Mouse (Mus musculus): ENCODE data around the gene Mslnl.
"Not testable (repeated sequence)": the region's sequence is repeated elsewhere in the genome, so short reads cannot be mapped to it uniquely, and the experiment has no call there.

Gene Mslnl

DNA sequence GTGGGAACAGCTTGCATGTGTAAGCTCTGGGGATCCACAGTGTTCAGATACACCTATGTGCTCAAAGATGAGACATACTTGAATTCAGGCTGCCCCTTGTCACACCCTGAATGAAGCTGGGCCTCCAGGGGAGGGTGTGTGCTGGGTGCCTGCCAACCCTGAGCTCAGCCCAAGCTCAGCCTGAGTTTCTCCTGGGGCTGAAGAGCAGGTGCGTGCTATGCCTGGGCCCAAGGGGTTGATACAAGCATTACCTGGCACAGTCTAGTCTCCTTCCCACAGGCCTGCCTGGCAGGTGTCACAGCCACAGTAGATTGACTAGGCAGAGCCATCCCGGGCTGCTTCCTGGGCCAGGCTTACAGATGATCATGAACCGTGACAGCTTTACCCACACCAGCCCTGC lies at the start of gene Mslnl:
Mslnl (plus strand) TSS at position 298 of the 400 bp plus-strand sequence.
- no peak for DNase-seq (ENCODE audit: low read depth)

DNA sequence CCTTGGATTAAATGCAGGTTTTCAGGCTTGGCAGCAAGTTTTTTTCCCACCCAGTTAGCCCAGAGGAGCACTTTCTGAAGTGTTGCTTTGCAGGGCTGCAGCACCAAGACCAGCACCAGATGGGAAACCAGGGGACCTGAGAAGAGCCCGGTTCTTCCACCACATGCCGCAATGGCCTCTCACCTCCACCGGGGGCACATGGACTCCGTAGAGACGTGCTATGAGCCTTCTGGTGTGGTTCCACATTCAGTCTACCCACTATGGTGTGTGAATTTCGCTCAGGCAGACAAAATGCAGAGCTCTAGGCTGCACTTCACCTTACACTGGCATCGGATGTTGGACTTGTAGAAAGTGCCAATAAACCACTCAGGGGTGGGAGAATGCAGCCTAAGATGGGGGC lies 49.5 kb upstream of the Mslnl start:
- peak; percentile 24 for DNase-seq (ENCODE audit: low read depth)

DNA sequence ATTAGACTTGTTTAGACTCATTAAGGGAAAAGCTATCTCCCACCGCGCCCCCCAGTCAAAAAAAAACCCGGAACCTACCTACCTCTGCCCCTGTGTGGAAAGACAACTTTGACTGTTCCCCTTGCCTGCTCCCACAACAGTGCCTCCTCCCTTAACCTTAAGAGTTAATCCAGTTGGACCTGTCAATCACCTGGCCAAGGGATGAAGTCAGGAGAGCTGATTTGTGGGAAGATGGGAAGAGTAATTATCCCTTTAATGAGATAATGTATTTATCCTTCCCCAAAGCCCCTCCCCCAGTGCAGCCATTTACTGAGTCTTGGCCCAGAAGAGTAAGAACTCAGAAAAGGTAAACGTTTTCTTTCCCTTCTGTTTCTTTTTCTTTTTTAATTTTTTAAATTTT lies 46.9 kb upstream of the Mslnl start:
- no peak for DNase-seq (ENCODE audit: low read depth)

DNA sequence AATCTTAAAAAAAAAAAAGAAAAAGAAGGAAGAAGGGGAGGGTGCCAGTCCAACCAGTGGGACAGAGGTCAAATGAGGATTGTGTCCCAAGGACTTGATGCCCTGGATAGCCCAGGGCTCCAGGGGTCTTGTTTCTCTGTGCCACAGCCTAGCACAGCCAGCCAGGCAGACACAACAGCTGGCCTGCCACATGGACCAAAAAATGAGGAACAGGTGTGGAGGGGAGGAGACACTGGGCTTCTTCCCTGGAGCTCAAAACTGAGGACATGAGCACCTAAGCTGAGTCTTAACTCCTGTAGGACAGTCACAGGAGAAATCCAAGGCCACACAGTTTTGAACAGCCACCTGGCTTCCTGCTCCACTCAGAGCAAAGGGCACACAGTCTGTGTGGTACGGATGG lies 39.6 kb upstream of the Mslnl start:
- no peak for DNase-seq (ENCODE audit: low read depth)

DNA sequence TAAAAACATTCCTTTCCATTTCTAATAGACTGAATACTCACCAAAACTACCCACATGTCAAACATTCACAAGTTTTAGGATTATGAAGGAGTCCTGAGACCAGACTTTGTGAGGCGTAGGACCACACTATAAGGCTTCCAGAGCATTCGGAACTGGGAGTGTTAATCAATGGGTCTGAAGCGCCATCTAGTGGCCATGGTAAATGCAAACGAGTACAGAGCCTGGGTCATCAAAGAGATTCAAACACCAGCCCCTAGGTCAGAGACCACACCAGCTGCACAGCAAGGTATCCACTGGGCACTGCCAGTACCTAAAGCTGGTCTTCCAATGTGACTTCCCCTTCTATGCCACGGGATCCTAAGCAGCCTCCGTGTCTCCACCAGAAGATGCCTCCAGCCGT lies 37.4 kb upstream of the Mslnl start:
- DNase-seq (ENCODE audit: low read depth): peak; percentile 63

DNA sequence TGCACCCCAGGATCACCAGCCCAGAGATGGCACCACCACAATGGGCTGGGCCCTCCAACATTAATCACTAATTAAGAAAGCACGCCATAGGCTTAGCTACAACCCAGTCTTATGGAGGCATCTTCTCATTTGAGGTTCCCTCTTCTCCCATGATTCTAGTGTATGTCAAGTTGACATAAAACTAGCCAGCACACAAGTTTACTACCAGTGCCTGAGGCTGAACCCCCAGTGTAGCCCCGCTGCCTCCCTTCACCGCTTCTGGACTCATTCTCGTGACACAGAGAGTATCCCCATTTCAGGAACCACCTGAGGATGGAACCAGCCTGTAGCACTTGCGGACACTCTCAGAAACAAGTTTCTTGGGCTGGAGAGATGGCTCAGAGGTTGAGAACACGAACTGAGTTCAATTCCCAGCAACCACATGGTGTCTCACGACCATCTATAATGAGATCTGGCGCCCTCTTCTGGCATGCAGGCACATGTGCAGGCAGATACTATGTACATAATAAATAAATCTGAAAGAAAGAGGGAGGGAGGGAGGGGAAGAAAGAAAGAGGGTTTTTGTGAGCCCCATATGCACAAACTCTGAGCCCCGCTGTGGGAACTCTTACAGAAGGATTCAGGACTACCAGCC lies 34.9 kb upstream of the Mslnl start:
- DNase-seq (ENCODE audit: low read depth): peak; percentile 39

DNA sequence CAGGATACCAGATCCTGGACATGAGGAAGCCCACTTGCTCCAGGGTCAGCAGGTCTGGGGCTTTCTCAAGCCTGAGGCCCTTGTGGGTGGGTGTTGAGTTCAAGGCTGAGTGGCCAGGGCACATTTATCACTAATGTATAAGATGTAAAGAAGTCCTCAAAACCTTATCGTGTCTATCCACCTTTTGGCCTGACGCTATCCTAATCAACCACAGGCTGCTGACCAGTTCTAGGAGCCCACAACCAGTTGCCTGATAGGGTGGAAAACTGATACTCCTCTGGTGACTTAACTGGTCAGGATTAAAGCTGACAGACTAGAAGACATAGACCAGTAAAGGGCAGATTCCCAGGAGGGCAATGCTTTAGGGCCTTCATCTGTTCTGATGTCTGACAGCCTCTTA lies 25.8 kb upstream of the Mslnl start:
- DNase-seq (ENCODE audit: low read depth): no peak

DNA sequence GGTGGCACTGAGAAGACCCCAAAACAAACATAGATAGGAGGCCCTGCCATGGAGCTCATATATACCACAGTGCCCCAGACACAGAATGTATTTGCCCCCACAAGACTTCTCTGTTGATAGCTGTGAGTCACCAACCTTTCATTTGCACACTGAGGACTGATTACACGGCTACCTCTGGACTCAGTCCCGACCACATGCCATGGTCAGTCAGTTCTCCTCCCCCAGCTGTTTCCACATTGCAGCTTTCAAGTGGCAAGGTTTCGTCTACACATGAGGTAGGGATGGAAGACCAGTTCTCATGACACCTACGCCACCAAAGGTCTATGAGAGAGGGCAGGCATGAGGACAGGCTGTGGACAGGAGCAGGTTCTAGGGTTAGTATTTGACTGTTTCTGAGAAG lies 24.7 kb upstream of the Mslnl start:
- DNase-seq (ENCODE audit: low read depth): peak; percentile 11

DNA sequence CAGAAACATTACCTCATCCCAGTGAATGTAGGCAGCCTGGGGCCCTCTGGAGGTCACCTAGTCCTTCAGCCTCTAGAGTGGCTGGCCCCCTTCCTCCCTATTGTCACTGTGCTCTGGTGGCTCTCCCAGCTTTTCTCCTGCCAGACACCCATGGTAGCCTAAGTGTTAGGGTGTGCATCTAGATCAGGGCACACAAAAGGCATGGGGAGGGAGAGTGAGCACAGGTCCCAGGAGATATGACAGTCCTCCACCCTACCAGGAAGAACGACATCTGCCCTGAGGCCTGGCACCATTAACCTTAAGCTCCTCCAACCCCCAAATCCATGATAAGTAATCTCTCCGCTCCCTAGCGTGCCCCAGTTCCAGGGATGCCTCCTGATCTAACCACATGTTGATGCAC lies 20.2 kb upstream of the Mslnl start:
- no peak for DNase-seq (ENCODE audit: low read depth)

DNA sequence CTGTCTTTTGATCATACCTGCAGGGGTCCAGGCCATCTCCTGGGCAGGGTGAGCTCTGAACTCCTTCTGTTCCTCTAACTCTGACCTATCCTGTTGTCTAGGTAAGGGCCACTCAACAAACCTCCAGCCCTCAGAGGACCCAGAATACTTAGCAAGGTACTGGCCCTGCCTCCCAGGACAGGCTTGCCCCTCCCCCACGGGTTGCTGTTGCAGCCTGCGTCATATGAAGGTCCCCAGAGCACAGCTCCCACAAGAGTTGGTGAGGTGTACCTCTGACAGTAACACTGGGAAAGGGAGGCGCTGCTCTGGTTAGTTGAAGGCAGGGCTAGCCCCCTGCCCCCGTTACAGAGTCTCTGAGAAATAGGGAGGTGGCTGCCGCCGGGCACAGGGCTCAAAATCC lies 19.7 kb upstream of the Mslnl start:
- no peak for DNase-seq (ENCODE audit: low read depth)

DNA sequence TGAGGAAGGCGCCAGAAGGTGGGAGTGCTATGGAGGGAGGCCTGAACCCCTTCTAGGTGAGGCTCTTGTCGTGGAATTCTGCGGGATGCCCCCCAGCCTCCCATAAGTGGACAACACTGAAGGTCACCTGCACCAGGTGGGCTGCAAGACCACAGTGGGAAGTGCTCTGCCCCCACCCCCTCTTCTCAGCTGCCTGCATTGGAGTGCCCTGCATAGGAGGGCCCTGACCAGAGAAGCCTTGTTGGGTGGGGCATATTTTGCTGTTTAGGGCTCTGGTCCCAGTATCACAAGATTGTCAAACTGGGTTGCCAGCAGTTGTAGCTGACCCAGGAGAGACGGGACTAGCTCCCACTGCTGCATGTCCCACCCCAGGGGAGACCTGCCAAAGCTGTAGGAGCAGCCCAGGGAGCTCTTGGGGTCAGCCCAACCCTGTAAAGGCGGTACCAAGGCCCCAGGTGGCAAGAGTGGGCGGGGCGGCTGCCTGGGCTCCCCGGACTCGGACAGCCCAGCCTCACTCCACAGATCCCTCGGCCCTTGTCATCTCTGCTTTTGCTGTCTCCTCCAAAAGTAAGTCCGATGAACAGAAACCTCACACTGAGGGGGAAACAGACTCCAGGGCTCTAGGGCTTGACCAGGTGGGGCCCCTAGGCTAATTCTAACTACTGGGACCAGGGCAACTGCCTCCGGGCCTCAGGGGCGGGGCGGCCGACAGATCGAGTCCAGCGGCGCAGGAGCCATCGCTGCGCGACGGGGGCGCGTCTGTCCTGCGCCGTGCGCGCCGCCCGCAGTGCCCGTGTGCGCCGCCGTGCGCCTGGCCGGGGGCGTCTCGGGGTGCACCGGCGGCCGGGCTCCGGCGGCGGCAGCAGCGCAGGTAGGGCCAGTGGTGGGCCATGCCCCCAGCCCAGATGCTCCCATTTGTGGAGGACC lies 18.9 kb upstream of the Mslnl start, which contains the start of gene Gng13:
Gng13 (plus strand) TSS at position 461 of the 927 bp plus-strand sequence.
- no peak for DNase-seq (ENCODE audit: low read depth)

DNA sequence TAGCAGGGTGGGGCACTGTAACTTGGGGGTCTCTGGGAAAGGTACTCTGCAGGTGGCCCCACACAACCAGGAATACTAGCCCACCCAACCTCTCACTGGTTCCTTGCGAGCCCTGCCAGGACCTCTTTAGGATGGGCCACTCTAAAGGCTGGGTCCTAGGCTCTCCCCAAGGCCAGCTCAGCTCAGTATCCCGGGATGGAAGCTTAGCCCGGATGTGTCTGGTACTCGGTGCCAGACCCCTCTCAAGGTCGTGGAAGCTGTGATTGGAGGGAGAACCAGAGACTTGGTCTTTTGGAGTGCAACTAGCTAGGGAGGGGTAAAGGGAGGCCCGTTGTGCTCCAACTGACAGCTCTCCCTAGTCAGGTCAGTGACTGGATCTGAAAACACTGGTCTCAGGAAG lies 18.2 kb upstream of the Mslnl start:
- no peak for DNase-seq (ENCODE audit: low read depth)

DNA sequence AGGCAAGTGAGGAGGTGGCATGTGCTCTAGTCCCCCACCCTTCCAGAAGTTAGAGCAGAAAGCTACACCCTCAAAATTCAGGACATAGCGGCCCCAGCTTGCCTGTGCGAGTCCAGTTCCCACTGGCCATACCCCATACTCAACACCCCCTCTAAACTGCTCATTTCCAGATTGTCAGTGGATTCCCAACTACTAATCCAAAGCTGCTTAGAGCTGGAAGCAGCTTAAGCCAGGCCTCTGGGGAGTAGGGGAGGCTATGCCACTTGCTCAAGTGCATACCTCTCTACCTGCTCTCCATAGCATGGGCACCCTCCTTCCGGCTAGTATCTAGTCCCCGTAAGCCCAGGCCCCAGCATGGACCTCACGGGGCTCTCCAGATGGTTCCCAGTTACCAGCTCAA lies 14.4 kb upstream of the Mslnl start:
- no peak for DNase-seq (ENCODE audit: low read depth)

DNA sequence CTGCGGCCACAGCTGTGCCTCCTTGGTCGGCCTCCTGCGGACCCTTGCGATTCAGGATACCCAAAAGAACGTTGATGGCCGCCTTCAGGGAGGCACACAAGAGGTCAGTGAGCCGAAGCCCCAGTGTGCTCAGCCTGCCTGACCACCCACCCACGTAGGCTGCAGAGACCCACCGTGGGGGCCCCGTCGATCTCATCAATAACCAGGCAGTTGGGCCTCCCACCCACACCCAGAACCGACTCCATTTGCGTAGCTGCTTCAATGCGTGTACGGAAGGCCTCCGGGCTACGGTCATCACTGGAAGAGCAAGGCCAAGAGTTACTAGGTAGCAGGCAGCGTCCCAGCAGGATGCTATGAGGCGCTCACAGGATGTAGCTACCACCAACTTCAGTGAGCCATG lies 12.4 kb upstream of the Mslnl start:
- DNase-seq (ENCODE audit: low read depth): no peak

DNA sequence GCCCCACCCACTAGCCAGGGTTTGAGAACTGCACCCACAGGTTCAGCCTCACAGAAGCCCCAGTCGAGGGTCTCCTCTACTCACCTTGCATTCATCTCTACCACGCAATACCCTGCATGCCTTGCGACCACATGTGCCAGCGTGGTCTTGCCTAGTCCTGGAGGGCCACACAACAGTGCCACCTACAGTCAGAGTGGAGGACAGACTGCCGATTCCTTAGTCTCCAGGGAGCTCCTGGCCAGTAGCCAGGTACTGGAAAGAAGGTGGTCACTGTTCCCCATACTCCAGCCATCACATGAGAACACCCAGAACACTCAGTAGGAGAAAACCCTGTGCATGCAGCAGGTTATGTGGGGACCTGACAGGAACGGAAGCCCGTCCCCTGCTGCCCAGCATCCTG lies 11.9 kb upstream of the Mslnl start:
- DNase-seq (ENCODE audit: low read depth): peak; percentile 57

DNA sequence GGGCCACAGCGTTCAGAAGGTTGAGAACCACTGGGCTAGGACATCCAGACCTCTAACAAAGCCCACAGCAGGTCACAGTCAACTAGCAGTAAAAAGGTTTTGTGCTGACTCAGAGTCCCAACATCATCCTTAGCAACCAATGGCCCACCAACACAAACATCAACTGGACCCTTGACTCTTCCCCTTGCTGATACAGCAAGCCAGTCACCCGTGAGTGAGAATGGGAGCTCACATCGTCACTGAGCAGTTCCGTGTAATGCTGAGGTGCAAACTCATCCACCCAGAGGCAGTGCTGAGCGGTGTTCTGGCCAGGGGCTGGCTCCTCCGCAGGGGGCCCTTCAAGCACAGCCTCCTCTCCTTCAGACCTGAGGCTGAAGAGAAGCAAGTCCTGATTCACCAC lies 10.6 kb upstream of the Mslnl start:
- DNase-seq (ENCODE audit: low read depth): no peak

DNA sequence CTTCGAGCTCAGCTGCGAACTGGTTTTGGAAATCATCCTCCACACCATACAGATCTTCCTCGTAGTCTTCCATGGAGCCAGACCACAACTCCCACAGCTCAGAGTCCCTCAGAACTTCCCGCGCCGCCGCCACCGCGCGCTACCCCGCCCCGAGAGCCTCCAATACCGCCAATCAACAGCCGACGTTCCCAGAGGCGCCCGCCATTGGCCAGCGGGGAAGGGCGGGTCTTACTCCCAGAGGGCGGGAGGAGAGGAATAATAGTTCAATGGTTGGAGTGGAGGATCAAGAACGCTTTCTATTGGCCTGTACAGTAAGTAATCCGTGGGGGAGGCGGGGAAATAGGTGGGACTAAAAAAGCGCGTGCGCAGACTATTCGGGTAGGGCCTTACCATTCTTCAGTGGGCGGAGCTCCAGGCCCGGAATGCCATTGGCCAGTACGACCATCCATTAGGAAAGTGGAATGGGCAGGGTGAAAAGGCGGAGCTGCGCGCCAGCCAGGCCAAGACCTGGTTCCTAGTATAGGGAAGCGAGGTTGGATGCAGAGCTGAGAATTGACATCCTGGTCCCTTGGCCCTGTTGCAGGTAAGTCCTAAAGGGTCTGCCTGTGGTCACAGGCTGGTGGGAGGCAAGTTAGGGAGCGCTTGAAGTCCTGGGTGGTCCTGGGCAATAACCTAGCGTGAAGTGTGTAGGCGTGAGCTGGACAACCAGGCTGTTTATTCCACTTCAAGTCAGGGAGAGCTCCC lies 8.4 kb upstream of the Mslnl start, which contains the start of the genes Chtf18 and Rpusd1:
Chtf18 (minus strand) TSS at position 155 of the 744 bp plus-strand sequence.
Rpusd1 (plus strand) TSS at position 406 of the 744 bp plus-strand sequence.
- DNase-seq (ENCODE audit: low read depth): peak; percentile 100

DNA sequence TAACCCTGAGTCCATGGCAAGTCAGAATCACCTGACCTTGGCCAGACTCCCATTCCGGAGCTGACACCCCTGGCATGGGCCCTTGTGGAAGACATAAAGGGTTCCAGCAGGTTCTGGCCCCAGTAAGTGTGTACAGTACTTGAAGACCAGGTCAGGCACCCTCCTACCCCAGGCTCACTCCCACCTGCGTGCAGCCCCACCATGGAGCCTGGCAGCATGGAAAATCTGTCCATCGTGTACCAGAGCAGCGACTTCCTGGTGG lies 7.9 kb upstream of the Mslnl start:
- DNase-seq (ENCODE audit: low read depth): no peak

DNA sequence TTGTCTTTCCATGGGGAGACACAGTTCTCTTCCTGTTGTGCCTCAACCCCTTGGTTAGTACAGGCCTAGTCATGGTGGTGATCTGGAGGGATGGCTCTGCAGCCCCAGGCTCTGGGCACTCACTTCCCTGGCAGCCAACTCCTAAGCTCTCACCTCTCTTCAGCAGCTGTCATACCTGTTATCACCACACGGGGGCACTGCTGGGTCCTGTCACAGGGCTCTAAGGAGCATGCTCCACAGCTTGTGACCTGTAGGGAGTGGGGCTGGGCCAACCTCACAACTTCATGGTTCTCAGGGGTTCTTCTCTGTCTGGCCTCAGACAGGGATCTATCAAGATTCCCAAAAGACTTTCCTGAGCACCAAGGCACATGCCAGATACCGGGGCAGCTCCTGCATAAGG lies 3.8 kb upstream of the Mslnl start:
- peak; percentile 89 for DNase-seq (ENCODE audit: low read depth)

DNA sequence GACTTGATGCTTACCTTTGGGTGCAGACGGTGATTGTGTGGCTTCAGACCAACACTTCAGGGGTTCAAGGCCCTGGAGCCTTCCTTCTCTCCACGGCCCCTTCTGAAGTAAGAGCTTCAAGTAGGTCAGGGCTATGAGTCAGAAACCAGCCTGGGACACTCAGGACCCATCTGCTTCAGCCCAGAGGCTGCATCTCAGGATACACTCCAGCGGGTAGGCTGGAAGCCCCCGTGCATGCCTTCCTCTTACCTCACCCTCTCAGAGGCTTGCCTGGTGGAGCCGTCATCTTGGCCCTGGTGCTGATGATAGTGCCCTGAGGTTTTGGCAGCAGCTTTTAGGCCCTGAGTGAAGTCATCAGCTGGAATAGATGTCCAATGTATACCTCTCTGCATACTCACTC lies 596 bp upstream of the Mslnl start:
- no peak for DNase-seq (ENCODE audit: low read depth)

DNA sequence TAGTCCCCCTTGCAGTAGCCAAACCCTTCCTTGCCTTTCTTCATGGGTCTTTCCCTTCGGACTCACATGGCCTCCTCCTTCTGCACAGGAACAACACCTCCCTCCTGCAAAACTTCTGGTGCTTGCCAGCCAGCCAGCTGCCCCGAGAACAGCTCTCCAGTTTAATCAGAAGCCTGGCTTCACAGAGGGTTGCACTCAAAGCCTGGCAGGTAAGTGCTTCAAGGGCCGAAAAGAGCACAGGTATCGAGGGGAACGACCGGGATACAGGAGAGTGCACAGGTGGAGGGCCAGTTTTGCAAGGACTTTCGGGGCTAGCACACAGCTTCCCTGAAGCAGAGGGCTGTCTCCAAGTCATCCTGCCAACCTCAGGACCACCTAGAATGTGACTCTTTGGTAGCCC lies 3.0 kb downstream of the Mslnl start:
- DNase-seq (ENCODE audit: low read depth): no peak

DNA sequence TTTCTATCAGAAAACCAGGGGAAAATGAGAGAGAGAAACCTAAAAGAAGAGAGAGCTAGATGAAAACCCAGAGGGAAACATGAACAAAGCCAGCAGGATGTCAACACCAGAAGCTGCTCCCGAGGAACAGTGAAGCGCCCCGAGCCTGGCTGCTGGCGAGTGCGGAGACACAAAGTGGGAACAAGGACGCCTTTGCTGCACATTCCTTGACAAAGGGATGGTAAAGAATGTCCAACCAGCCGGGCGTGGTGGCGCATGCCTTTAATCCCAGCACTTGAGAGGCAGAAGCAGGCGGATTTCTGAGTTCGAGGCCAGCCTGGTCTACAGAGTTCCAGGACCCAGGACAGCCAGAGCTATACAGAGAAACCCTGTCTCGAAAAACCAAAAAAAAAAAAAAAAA lies 5.6 kb downstream of the Mslnl start:
- DNase-seq (ENCODE audit: low read depth): not testable (repeated sequence)

DNA sequence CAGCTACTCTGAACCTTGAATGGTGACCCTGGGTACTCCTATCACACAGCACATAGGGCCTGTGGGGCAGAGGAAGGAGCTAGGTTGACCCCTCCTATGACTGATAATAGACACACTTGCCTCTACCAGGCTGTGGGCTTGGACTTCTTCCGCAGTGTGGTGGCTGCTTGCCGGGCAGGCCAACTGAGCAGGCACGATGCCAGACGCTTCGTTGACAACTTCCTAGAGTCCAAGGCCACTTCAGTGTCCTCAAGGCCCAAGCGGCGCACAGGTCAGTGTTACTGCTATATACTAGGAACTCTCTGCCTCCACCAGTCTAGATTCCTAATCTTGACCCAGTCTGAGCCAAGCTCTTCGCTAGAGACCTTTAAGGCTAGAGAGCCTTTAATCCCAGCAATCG lies 8.0 kb downstream of the Mslnl start:
- peak; percentile 89 for DNase-seq (ENCODE audit: low read depth)
